Mouse (Mus musculus): ENCODE results near the gene Ppfibp1. TPM values are rescaled to one million over a fixed set of nuclear protein-coding genes. Genes with fewer than 3 reads are reported as not detected.

The Ppfibp1 gene
- polyA plus RNA-seq, 1 experiment from 2014 or later, result 15.9 TPM

GRCm38 (mm10) chr6:147049239-147049805, 161.0 kb downstream of the Ppfibp1 start:
- Histone ChIP-seq H3K36me3 (ENCODE audit: control insufficient read depth, insufficient read depth, low read length) (peaks cover 14% of the 10 kb centered on the region), H3K9me3 (ENCODE audit: control insufficient read depth, low read length) (no peaks in the 10 kb centered on the region), H3K4me2 (ENCODE audit: low read length) (no peak overlapping the region), H3K27ac (ENCODE audit: low read depth, low read length) (no peak overlapping the region), H3K4me1 (ENCODE audit: control insufficient read depth, insufficient read depth, low read depth, low read length) (no peaks in the 10 kb centered on the region), H3K27me3 (replicated peaks; ENCODE audit: control insufficient read depth, insufficient read depth, low read length) (no peaks in the 10 kb centered on the region), H3K9ac (ENCODE audit: low read depth, low read length) (no peak overlapping the region), H3K4me3 (ENCODE audit: low read length) (no peak overlapping the region)
- no peak for ATAC-seq
- whole genome bisulfite sequencing, result 96% methylated on average over 13 of the region's 13 CpGs

- no peak overlapping the region for H3K9ac ChIP-seq (ENCODE audit: low read depth, low read length)
- H3K9me3 ChIP-seq (ENCODE audit: control insufficient read depth, low read length), result no peaks in the 10 kb centered on the region
- WGBS, result 97% methylated on average over 8 of the region's 8 CpGs
- H3K27me3 ChIP-seq (replicated peaks; ENCODE audit: control insufficient read depth, insufficient read depth, low read length), result no peaks in the 10 kb centered on the region
- ATAC-seq, result no peak
- H3K4me1 ChIP-seq (ENCODE audit: control insufficient read depth, insufficient read depth, low read depth, low read length), result no peaks in the 10 kb centered on the region
- H3K4me3 ChIP-seq (ENCODE audit: low read length), result no peak overlapping the region
- peaks cover 16% of the 10 kb centered on the region for H3K36me3 ChIP-seq (ENCODE audit: control insufficient read depth, insufficient read depth, low read length)
- H3K4me2 ChIP-seq (ENCODE audit: low read length), result no peak overlapping the region
- H3K27ac ChIP-seq (ENCODE audit: low read depth, low read length), result no peak overlapping the region
These were observed 163.4 kb downstream of the Ppfibp1 start for GRCm38 (mm10) chr6:147051666-147052065.

- no peak overlapping the region for H3K4me3 ChIP-seq (ENCODE audit: low read length)
- no peaks in the 10 kb centered on the region for H3K27me3 ChIP-seq (replicated peaks; ENCODE audit: control insufficient read depth, insufficient read depth, low read length)
- H3K4me1 ChIP-seq (ENCODE audit: control insufficient read depth, insufficient read depth, low read depth, low read length), result no peaks in the 10 kb centered on the region
- no peak overlapping the region for H3K27ac ChIP-seq (ENCODE audit: low read depth, low read length)
- WGBS, result 97% methylated on average over 9 of the region's 9 CpGs
- no peak overlapping the region for H3K9ac ChIP-seq (ENCODE audit: low read depth, low read length)
- ATAC-seq, result no peak
- H3K4me2 ChIP-seq (ENCODE audit: low read length), result no peak overlapping the region
- H3K36me3 ChIP-seq (ENCODE audit: control insufficient read depth, insufficient read depth, low read length), result peaks cover 16% of the 10 kb centered on the region
- no peaks in the 10 kb centered on the region for H3K9me3 ChIP-seq (ENCODE audit: control insufficient read depth, low read length)
These were observed 164.2 kb downstream of the Ppfibp1 start for GRCm38 (mm10) chr6:147052440-147052839.

GRCm38 (mm10) chr6:147053785-147054646, 165.7 kb downstream of the Ppfibp1 start:
- 86% methylated on average over 19 of the region's 19 CpGs for WGBS
- H3K27ac ChIP-seq (ENCODE audit: low read depth, low read length), result no peak overlapping the region
- H3K36me3 ChIP-seq (ENCODE audit: control insufficient read depth, insufficient read depth, low read length), result peaks cover 14% of the 10 kb centered on the region
- no peak overlapping the region for H3K4me3 ChIP-seq (ENCODE audit: low read length)
- H3K27me3 ChIP-seq (replicated peaks; ENCODE audit: control insufficient read depth, insufficient read depth, low read length), result no peaks in the 10 kb centered on the region
- no peak for ATAC-seq
- no peaks in the 10 kb centered on the region for H3K9me3 ChIP-seq (ENCODE audit: control insufficient read depth, low read length)
- H3K4me2 ChIP-seq (ENCODE audit: low read length), result no peak overlapping the region
- H3K4me1 ChIP-seq (ENCODE audit: control insufficient read depth, insufficient read depth, low read depth, low read length), result no peaks in the 10 kb centered on the region
- H3K9ac ChIP-seq (ENCODE audit: low read depth, low read length), result no peak overlapping the region

- Histone ChIP-seq H3K4me1 (ENCODE audit: control insufficient read depth, insufficient read depth, low read depth, low read length) (no peaks in the 10 kb centered on the region), H3K27me3 (replicated peaks; ENCODE audit: control insufficient read depth, insufficient read depth, low read length) (no peaks in the 10 kb centered on the region), H3K4me2 (ENCODE audit: low read length) (no peak overlapping the region), H3K9ac (ENCODE audit: low read depth, low read length) (no peak overlapping the region), H3K27ac (ENCODE audit: low read depth, low read length) (no peak overlapping the region), H3K4me3 (ENCODE audit: low read length) (no peak overlapping the region), H3K9me3 (ENCODE audit: control insufficient read depth, low read length) (no peaks in the 10 kb centered on the region), H3K36me3 (ENCODE audit: control insufficient read depth, insufficient read depth, low read length) (0 out of 2 replicates have a peak, but pooled peaks cover 8% of the 10 kb centered on the region)
- 93% methylated on average over 10 of the region's 10 CpGs for WGBS
- ATAC-seq, result no peak
These were observed 167.2 kb downstream of the Ppfibp1 start for GRCm38 (mm10) chr6:147055374-147055977.

GRCm38 (mm10) chr6:147059326-147059725, 171.0 kb downstream of the Ppfibp1 start:
- 0 out of 2 replicates have a peak, but pooled peaks cover 7% of the 10 kb centered on the region for H3K36me3 ChIP-seq (ENCODE audit: control insufficient read depth, insufficient read depth, low read length)

GRCm38 (mm10) chr6:147061630-147062029, 173.3 kb downstream of the Ppfibp1 start:
- H3K36me3 ChIP-seq (ENCODE audit: control insufficient read depth, insufficient read depth, low read length), result 0 out of 2 replicates have a peak, but pooled peaks cover 7% of the 10 kb centered on the region
- H3K4me2 ChIP-seq (ENCODE audit: low read length), result no peak overlapping the region
- no peaks in the 10 kb centered on the region for H3K27me3 ChIP-seq (replicated peaks; ENCODE audit: control insufficient read depth, insufficient read depth, low read length)
- 73% methylated on average over 9 of the region's 9 CpGs for WGBS
- H3K4me1 ChIP-seq (ENCODE audit: control insufficient read depth, insufficient read depth, low read depth, low read length), result no peaks in the 10 kb centered on the region
- H3K9me3 ChIP-seq (ENCODE audit: control insufficient read depth, low read length), result no peaks in the 10 kb centered on the region
- no peak overlapping the region for H3K4me3 ChIP-seq (ENCODE audit: low read length)
- ATAC-seq, result peak; percentile 76; the same call in 1 of the 2 replicates
- no peak overlapping the region for H3K9ac ChIP-seq (ENCODE audit: low read depth, low read length)
- no peak overlapping the region for H3K27ac ChIP-seq (ENCODE audit: low read depth, low read length)

More at GRCm38 (mm10) chr6:147059326-147059725, 171.0 kb downstream of the Ppfibp1 start:
- no peak overlapping the region for H3K4me2 ChIP-seq (ENCODE audit: low read length)
- no peaks in the 10 kb centered on the region for H3K4me1 ChIP-seq (ENCODE audit: control insufficient read depth, insufficient read depth, low read depth, low read length)
- H3K4me3 ChIP-seq (ENCODE audit: low read length), result no peak overlapping the region
- H3K27me3 ChIP-seq (replicated peaks; ENCODE audit: control insufficient read depth, insufficient read depth, low read length), result no peaks in the 10 kb centered on the region
- 71% methylated on average over 7 of the region's 7 CpGs for WGBS
- ATAC-seq, result no peak
- H3K9me3 ChIP-seq (ENCODE audit: control insufficient read depth, low read length), result no peaks in the 10 kb centered on the region
- H3K9ac ChIP-seq (ENCODE audit: low read depth, low read length), result no peak overlapping the region
- no peak overlapping the region for H3K27ac ChIP-seq (ENCODE audit: low read depth, low read length)

- no peak overlapping the region for H3K4me3 ChIP-seq (ENCODE audit: low read length)
- H3K36me3 ChIP-seq (ENCODE audit: control insufficient read depth, insufficient read depth, low read length), result peaks cover 10% of the 10 kb centered on the region; the same call in 1 of the 2 replicates
- no peaks in the 10 kb centered on the region for H3K9me3 ChIP-seq (ENCODE audit: control insufficient read depth, low read length)
- WGBS, result 57% methylated on average over 7 of the region's 7 CpGs
- no peaks in the 10 kb centered on the region for H3K27me3 ChIP-seq (replicated peaks; ENCODE audit: control insufficient read depth, insufficient read depth, low read length)
- H3K4me2 ChIP-seq (ENCODE audit: low read length), result no peak overlapping the region
- ATAC-seq, result no peak
- H3K27ac ChIP-seq (ENCODE audit: low read depth, low read length), result no peak overlapping the region
- H3K4me1 ChIP-seq (ENCODE audit: control insufficient read depth, insufficient read depth, low read depth, low read length), result no peaks in the 10 kb centered on the region
- no peak overlapping the region for H3K9ac ChIP-seq (ENCODE audit: low read depth, low read length)
These were observed 173.7 kb downstream of the Ppfibp1 start for GRCm38 (mm10) chr6:147062034-147062433.

GRCm38 (mm10) chr6:147062694-147063093, 174.4 kb downstream of the Ppfibp1 start:
- ATAC-seq, result no peak

More at GRCm38 (mm10) chr6:147062694-147063093, 174.4 kb downstream of the Ppfibp1 start:
- no peak overlapping the region for H3K4me2 ChIP-seq (ENCODE audit: low read length)
- no peak overlapping the region for H3K27ac ChIP-seq (ENCODE audit: low read depth, low read length)
- WGBS, result 88% methylated on average over 7 of the region's 7 CpGs
- no peaks in the 10 kb centered on the region for H3K9me3 ChIP-seq (ENCODE audit: control insufficient read depth, low read length)
- H3K4me3 ChIP-seq (ENCODE audit: low read length), result no peak overlapping the region
- H3K36me3 ChIP-seq (ENCODE audit: control insufficient read depth, insufficient read depth, low read length), result peaks cover 16% of the 10 kb centered on the region
- no peak overlapping the region for H3K9ac ChIP-seq (ENCODE audit: low read depth, low read length)
- no peaks in the 10 kb centered on the region for H3K4me1 ChIP-seq (ENCODE audit: control insufficient read depth, insufficient read depth, low read depth, low read length)
- H3K27me3 ChIP-seq (replicated peaks; ENCODE audit: control insufficient read depth, insufficient read depth, low read length), result no peaks in the 10 kb centered on the region
